Mouse (Mus musculus) T-helper 1 cell (primary cell): ENCODE results near the gene Atrnl1.
"Not testable (repeated sequence)": the region's sequence is repeated elsewhere in the genome, so short reads cannot be mapped to it uniquely, and the experiment has no call there.

Experiments used
- in situ Hi-C: fragments of 300-600 bp; cut with MboI, MseI; formaldehyde crosslinking; loops from one replicate; pipeline ENCODE4 v1.15.1; 2025; ENCODE audit warnings: high pct_unique_total_duplicates

Atrnl1 gene

GRCm38 (mm10) chr19:58023216-58023825 is 412.5 kb downstream of the Atrnl1 start:
- in situ Hi-C loops, result no loop called here

GRCm38 (mm10) chr19:58025053-58025452 is 414.2 kb downstream of the Atrnl1 start:
- in situ Hi-C loops, result no loop called here

GRCm38 (mm10) chr19:58029661-58030060 is 418.8 kb downstream of the Atrnl1 start:
- in situ Hi-C loops, result no loop called here

GRCm38 (mm10) chr19:58033241-58033640 is 422.4 kb downstream of the Atrnl1 start:
- in situ Hi-C loops, result no loop called here

GRCm38 (mm10) chr19:58036166-58036565 is 425.3 kb downstream of the Atrnl1 start:
- in situ Hi-C loops, result no loop called here

- in situ Hi-C loops, result no loop called here
Measured at GRCm38 (mm10) chr19:58043120-58043519, 432.3 kb downstream of the Atrnl1 start.

GRCm38 (mm10) chr19:58043550-58043949 is 432.7 kb downstream of the Atrnl1 start:
- in situ Hi-C loops, result no loop called here

GRCm38 (mm10) chr19:58044816-58045215 is 434.0 kb downstream of the Atrnl1 start:
- in situ Hi-C loops, result no loop called here

- in situ Hi-C loops, result no loop called here
Measured at GRCm38 (mm10) chr19:58046656-58047055, 435.8 kb downstream of the Atrnl1 start.

GRCm38 (mm10) chr19:58050410-58050809 is 439.6 kb downstream of the Atrnl1 start:
- in situ Hi-C loops, result not testable (repeated sequence)

GRCm38 (mm10) chr19:58050986-58051385 is 440.2 kb downstream of the Atrnl1 start:
- in situ Hi-C loops, result no loop called here

- in situ Hi-C loops, result no loop called here
Measured at GRCm38 (mm10) chr19:58051905-58052304, 441.1 kb downstream of the Atrnl1 start.

GRCm38 (mm10) chr19:58052444-58053135 is 441.8 kb downstream of the Atrnl1 start:
- in situ Hi-C loops, result no loop called here

- in situ Hi-C loops, result no loop called here
Measured at GRCm38 (mm10) chr19:58059719-58060118, 448.9 kb downstream of the Atrnl1 start.

- in situ Hi-C loops, result no loop called here
Measured at GRCm38 (mm10) chr19:58060199-58060853, 449.5 kb downstream of the Atrnl1 start.

- in situ Hi-C loops, result no loop called here
Measured at GRCm38 (mm10) chr19:58060854-58061358, 450.1 kb downstream of the Atrnl1 start.

- in situ Hi-C loops, result no loop called here
Measured at GRCm38 (mm10) chr19:58061933-58062332, 451.1 kb downstream of the Atrnl1 start.

GRCm38 (mm10) chr19:58063541-58063940 is 452.7 kb downstream of the Atrnl1 start:
- in situ Hi-C loops, result no loop called here

- in situ Hi-C loops, result no loop called here
Measured at GRCm38 (mm10) chr19:58064116-58065000, 453.5 kb downstream of the Atrnl1 start.

- in situ Hi-C loops, result no loop called here
Measured at GRCm38 (mm10) chr19:58065001-58065314, 454.1 kb downstream of the Atrnl1 start.

- in situ Hi-C loops, result no loop called here
Measured at GRCm38 (mm10) chr19:58065514-58065913, 454.7 kb downstream of the Atrnl1 start.

GRCm38 (mm10) chr19:58068114-58068513 is 457.3 kb downstream of the Atrnl1 start:
- in situ Hi-C loops, result no loop called here
